Mouse (Mus musculus): Measurements from ENCODE around the gene Nrap. TPM values are rescaled to one million over a fixed set of nuclear protein-coding genes. Genes with fewer than 3 reads are reported as not detected.

Nrap gene
- total RNA-seq, 2 experiments from 2014 or later, result 293 to 350 TPM

DNA sequence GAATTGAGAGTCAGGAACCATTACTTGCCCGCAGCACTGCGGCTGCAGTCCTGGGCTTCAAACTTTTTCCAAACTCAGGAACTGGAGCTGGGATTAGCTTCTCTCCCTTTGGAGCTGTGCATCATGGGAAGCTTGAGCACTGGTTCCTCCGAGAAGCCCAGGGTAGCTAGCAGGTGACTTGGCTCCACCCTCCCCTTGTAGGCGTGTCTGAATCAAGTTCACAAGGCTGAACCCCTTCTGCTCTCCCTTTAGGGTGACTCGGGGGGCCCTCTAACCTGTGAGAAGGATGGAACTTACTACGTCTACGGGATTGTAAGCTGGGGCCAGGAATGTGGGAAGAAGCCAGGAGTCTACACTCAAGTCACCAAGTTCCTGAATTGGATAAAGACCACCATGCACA, 70.6 kb downstream of the Nrap start:
- DNase-seq (ENCODE audit: low spot score in 2 of 2), result no peak

- DNase-seq (ENCODE audit: low spot score in 2 of 2), result no peak
Measured at GRCm38 (mm10) chr19:56316531-56316930, 73.3 kb downstream of the Nrap start.

DNA sequence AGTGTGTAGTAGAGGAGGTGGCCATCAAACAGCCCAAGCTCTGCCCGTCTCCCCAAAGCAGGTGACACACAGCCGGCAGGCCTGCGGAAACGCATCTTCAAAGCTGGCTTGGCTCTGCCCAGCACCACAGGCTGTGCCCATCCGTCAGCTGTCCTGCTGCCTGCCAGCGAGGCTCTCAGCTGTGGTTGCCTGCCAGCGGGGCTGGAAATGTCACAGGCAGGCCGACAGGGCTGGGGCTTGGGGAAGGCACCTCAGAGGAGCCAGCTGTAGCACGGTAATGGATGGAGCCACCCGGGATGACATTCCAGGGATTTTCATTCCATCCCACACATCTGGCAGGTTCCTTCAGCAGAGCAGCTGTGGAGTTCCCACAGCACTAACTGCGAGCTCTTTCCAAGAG, 89.0 kb downstream of the Nrap start:
- peak; percentile 55 to 77 for DNase-seq (ENCODE audit: low spot score in 2 of 2)

- no peak for DNase-seq (ENCODE audit: low spot score in 2 of 2)
Measured at GRCm38 (mm10) chr19:56297264-56297663, 92.6 kb downstream of the Nrap start.

- no peak for DNase-seq (ENCODE audit: low spot score in 2 of 2)
Measured at GRCm38 (mm10) chr19:56296668-56297067, 93.2 kb downstream of the Nrap start.

- DNase-seq (ENCODE audit: low spot score in 2 of 2), result peak; percentile 54 to 81
Measured at GRCm38 (mm10) chr19:56294654-56295399, 95.0 kb downstream of the Nrap start.

DNA sequence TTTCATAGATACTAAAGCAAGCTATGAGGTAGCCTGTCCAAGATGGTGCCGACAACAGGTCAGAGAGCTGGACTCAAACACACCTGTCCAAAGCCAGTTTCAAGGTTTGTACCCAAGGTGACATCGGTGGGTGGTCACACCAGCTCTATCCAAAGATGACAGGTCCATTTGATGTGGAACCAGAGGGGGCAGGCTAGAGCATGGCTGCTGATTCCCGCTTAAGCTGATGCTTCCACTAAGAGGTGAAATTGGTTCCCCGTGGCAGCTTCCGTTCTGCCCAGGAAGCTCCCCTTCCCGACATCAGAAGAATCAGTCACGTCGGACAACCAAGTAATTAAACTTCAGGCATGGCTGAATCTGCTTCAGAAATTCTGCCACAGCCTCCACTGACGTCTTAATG, 97.5 kb downstream of the Nrap start:
- DNase-seq (ENCODE audit: low spot score in 2 of 2), result no peak

DNA sequence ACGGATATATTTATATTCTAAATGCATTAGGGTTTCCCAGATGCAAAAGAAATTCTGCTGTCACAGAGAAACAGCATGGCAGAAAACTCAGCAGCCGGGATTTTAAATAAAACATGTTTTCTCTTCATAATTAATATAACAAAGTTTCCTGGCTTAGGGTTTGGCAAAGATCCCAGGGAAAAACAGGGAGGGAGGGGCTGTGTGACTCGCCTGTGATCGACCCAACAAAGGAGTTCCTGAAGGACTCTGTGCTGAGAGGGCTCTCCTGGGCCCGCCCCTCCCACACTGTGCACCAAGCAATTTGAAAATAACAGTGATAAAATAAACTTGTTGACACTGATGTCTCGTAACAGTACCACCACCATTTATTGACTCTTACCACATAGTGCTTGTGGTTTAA, 97.9 kb downstream of the Nrap start:
- DNase-seq (ENCODE audit: low spot score in 2 of 2), result no peak

DNA sequence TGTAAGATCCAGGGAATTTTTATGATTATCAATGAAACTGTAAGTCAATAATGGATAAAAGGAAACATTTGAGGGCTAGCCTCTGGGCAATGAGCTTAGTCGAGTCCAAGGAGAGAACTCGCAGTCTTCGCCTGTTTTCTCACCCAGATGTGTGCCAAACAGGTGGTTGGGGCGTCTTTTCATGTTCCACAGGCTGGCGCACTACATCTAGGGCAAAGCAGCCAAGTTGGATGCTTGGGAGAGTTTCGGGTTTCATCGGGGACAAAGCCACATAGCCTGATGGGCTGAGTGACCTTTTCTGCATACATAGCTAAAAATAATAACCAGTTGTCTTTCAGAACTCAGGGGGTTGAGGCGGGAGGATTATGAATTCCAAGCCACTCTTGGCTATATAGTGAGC, 100.2 kb downstream of the Nrap start:
- no peak for DNase-seq (ENCODE audit: low spot score in 2 of 2)

DNA sequence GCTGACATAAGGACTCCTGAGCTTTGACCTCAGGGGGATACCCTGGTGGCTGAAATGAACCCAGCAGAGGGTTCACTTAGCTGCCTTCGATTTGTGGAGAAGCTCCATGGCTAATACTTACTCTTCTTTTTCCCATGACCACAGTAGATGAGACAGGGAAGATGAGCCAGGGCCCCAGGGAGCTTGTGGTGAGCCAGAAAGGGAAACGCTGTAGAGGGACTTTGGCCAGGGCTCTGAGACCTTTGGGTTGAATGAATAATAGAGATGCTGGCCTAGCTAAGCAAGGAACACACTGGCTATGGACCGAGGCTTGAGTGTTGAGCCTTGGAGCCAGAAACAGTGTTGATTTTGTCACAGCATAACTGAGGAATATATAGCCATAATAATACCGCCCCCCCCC, 101.4 kb downstream of the Nrap start:
- no peak for DNase-seq (ENCODE audit: low spot score in 2 of 2)

DNA sequence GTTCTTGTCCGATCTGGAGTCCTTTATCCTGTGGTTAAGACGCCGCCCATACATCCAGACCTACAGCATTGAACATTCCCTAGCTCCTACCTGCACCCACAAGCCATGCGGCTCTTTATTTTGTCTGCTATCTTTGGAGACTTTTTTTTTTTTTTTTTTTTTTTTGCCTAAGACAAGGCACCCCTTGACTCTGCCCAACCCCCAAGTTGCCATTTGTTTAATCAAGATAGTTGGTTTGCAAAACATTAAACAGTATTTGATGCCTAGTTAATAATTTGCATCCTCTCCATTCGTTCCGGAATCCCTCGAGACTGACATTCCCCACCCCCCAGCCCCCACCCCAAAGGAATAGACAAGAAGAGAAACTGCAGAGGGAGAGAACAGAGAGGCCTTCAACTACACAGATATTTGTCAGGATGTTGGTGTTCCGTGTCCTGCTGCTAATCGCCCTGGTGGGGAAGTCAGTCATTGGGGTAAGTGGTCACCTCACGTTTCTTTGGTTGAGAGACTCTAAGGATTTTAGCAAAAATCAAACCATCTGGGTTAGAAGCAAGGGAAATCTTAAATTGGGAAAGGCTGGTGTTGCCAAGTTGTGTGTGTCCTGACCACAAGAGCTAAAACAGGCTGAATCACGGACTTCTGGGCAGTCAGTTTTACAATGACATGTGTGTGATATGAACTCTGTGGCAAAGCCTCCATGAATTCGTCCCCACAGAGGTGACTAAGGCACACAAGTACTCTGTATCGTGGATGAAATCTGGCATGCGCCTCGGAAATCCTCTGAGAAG, 102.1 kb downstream of the Nrap start:
- no peak for DNase-seq (ENCODE audit: low spot score in 2 of 2)

GRCm38 (mm10) chr19:56286866-56287265, 103.0 kb downstream of the Nrap start, which contains the start of gene Habp2:
TSS of gene Habp2 (plus strand) at chr19:56287137.
- no peak for DNase-seq (ENCODE audit: low spot score in 2 of 2)

- no peak for DNase-seq (ENCODE audit: low spot score in 2 of 2)
Measured at GRCm38 (mm10) chr19:56285222-56285621, 104.6 kb downstream of the Nrap start.

DNA sequence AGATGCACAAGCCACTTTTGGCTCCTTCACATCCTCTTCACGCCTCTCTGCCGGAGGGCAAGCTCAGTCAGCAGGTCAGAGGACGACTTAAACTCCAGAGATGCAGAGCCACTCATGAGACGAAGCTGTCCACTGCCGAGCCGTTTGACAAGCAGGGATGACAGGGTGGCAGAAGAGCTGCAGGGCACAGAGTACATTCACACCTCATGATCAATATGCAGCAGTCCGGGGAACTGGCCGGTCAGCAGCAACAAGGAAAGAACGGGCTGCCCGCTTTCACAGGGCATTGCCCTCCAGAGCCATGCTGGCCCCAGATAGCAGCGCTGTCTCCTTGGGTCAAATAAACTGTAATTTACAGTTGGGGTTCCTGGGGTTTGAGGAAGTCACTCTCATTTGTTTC, 111.5 kb downstream of the Nrap start:
- no peak for DNase-seq (ENCODE audit: low spot score in 2 of 2)

DNA sequence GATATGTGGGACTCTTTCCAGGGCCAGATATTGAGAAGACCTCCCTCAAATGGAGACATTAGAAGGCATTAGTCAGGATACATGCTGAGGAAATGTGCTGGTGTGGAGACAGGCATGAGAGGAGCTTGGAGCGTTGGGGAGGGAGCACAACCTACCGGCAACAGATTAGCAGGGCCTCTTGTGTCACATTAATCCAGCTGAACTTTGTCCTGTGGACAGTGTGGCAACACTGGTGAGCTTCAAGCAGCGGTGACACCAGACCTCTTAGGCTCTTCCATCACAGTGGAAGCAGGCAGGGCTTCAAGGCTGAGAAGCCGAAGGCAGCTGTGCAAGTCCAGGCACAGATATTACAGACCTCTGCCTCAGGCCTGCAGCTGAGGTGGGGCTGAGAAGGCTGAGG, 111.9 kb downstream of the Nrap start:
- DNase-seq (ENCODE audit: low spot score in 2 of 2), result no peak

GRCm38 (mm10) chr19:56277140-56277804, 112.6 kb downstream of the Nrap start:
- DNase-seq (ENCODE audit: low spot score in 2 of 2), result no peak

- no peak for DNase-seq (ENCODE audit: low spot score in 2 of 2)
Measured at GRCm38 (mm10) chr19:56272081-56272480, 117.8 kb downstream of the Nrap start.

Other genes with a start within 250 kb of the Nrap start
- gene Habp2, start 102.9 kb downstream of the Nrap start, total RNA-seq (2021), result under 1 TPM in 1 of 2 experiments, not detected in 1; 0.26 TPM
- gene Casp7, start 7.1 kb upstream of the Nrap start, total RNA-seq (2021), result 10 to 100 TPM; 18.0 to 18.7 TPM
- gene Plekhs1, start 71.6 kb upstream of the Nrap start, total RNA-seq (2021), result under 1 TPM; 0.22 to 0.31 TPM
- gene Dclre1a, start 158.2 kb upstream of the Nrap start, total RNA-seq (2021), result 10 to 100 TPM in 1 of 2 experiments, 1 to 10 TPM in 1; 9.4 to 10.2 TPM
- 10 to 100 TPM; 15.2 to 16.4 TPM for gene Nhlrc2, start 158.2 kb upstream of the Nrap start, total RNA-seq (2021)